Mouse (Mus musculus): ENCODE data around the gene Chst12. TPM values are rescaled to one million over a fixed set of nuclear protein-coding genes. Genes with fewer than 3 reads are reported as not detected.

The Chst12 gene
- polyA plus RNA-seq, 1 experiment from 2014 or later, result 19.1 TPM

GRCm38 (mm10) chr5:140571201-140571600, 65.9 kb downstream of the Chst12 start:
- Histone ChIP-seq H3K27me3 (replicated peaks; ENCODE audit: control insufficient read depth, insufficient read depth, low read length) (no peaks in the 10 kb centered on the region), H3K36me3 (ENCODE audit: control insufficient read depth, insufficient read depth, low read length) (no peaks in the 10 kb centered on the region), H3K27ac (ENCODE audit: low read depth, low read length) (no peak overlapping the region), H3K9me3 (ENCODE audit: control insufficient read depth, low read length) (no peaks in the 10 kb centered on the region), H3K4me3 (ENCODE audit: low read depth, low read length) (no peak overlapping the region), H3K9ac (ENCODE audit: low read depth, low read length) (no peak overlapping the region), H3K4me2 (no peak overlapping the region), H3K4me1 (replicated peaks; ENCODE audit: control insufficient read depth, insufficient read depth, low read length) (peaks cover 13% of the 10 kb centered on the region)
- WGBS, result 75% methylated on average over 4 of the region's 4 CpGs
- no peak for DNase-seq (ENCODE audit: low spot score)
- no peak for ATAC-seq (replicated peaks; ENCODE audit: low FRiP score)

DNA sequence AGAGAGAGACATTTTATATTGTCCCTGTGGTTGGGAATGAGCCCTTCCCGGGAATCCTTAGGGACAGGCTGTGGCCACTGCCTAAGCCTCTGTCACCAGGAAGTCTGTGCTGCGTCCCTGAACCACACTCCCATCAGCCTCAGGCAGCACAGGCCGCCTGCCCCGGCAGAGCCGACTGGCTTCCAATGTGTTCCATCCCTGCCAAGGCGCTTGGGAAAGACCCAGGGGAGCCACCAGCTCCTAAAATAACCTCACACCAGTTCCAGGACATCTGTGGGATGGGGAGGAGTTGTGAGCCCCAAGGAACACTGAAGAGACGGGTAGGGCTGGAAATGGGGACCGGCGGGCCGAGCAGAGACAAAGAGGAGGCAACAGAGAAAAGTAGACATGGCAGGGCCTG, 66.3 kb downstream of the Chst12 start:
- H3K4me3 ChIP-seq (ENCODE audit: low read depth, low read length), result no peak overlapping the region
- no peak for ATAC-seq (replicated peaks; ENCODE audit: low FRiP score)
- H3K4me2 ChIP-seq, result no peak overlapping the region
- peaks cover 10% of the 10 kb centered on the region for H3K4me1 ChIP-seq (replicated peaks; ENCODE audit: control insufficient read depth, insufficient read depth, low read length)
- H3K9ac ChIP-seq (ENCODE audit: low read depth, low read length), result no peak overlapping the region
- 72% methylated on average over 10 of the region's 10 CpGs for WGBS
- no peaks in the 10 kb centered on the region for H3K36me3 ChIP-seq (ENCODE audit: control insufficient read depth, insufficient read depth, low read length)
- H3K9me3 ChIP-seq (ENCODE audit: control insufficient read depth, low read length), result no peaks in the 10 kb centered on the region
- H3K27me3 ChIP-seq (replicated peaks; ENCODE audit: control insufficient read depth, insufficient read depth, low read length), result no peaks in the 10 kb centered on the region
- no peak overlapping the region for H3K27ac ChIP-seq (ENCODE audit: low read depth, low read length)
- no peak for DNase-seq (ENCODE audit: low spot score)

- Histone ChIP-seq H3K4me1 (replicated peaks; ENCODE audit: control insufficient read depth, insufficient read depth, low read length) (peaks cover 6% of the 10 kb centered on the region), H3K4me2 (no peak overlapping the region), H3K4me3 (ENCODE audit: low read depth, low read length) (no peak overlapping the region), H3K36me3 (ENCODE audit: control insufficient read depth, insufficient read depth, low read length) (no peaks in the 10 kb centered on the region), H3K9me3 (ENCODE audit: control insufficient read depth, low read length) (no peaks in the 10 kb centered on the region), H3K9ac (ENCODE audit: low read depth, low read length) (no peak overlapping the region), H3K27me3 (replicated peaks; ENCODE audit: control insufficient read depth, insufficient read depth, low read length) (no peaks in the 10 kb centered on the region), H3K27ac (ENCODE audit: low read depth, low read length) (no peak overlapping the region)
- WGBS, result 79% methylated on average over 6 of the region's 6 CpGs
- no peak for ATAC-seq (replicated peaks; ENCODE audit: low FRiP score)
- DNase-seq (ENCODE audit: low spot score), result no peak
Measured at GRCm38 (mm10) chr5:140572611-140573010, 67.3 kb downstream of the Chst12 start.

Other genes starting within 250 kb of the Chst12 start
- 43.0 and 43.4 TPM in 2 replicates for gene Mad1l1, start 184.0 kb upstream of the Chst12 start, polyA plus RNA-seq (2014; fragmentation: Nextera tagmentation; extraction: Ambion mirVana)
- 58.3 and 62.3 TPM in 2 replicates for gene Nudt1, start 183.9 kb upstream of the Chst12 start, polyA plus RNA-seq (2014; fragmentation: Nextera tagmentation; extraction: Ambion mirVana)
- 20.2 and 21.7 TPM in 2 replicates for gene Mrm2, start 173.7 kb upstream of the Chst12 start, polyA plus RNA-seq (2014; fragmentation: Nextera tagmentation; extraction: Ambion mirVana)
- gene Snx8, start 116.3 kb upstream of the Chst12 start, polyA plus RNA-seq (2014; fragmentation: Nextera tagmentation; extraction: Ambion mirVana), result 10.6 and 10.7 TPM in 2 replicates
- gene Eif3b, start 86.2 kb upstream of the Chst12 start, polyA plus RNA-seq (2014; fragmentation: Nextera tagmentation; extraction: Ambion mirVana), result 210 and 213 TPM in 2 replicates
- gene Gm4869, start 59.9 kb upstream of the Chst12 start, polyA plus RNA-seq (2014; fragmentation: Nextera tagmentation; extraction: Ambion mirVana), result not detected in 2 replicates
- 1.8 and 2.6 TPM in 2 replicates for gene Grifin, start 59.5 kb downstream of the Chst12 start, polyA plus RNA-seq (2014; fragmentation: Nextera tagmentation; extraction: Ambion mirVana)
- 10.6 and 11.0 TPM in 2 replicates for gene Lfng, start 101.8 kb downstream of the Chst12 start, polyA plus RNA-seq (2014; fragmentation: Nextera tagmentation; extraction: Ambion mirVana)
- 24.3 and 26.5 TPM in 2 replicates for gene Ttyh3, start 143.5 kb downstream of the Chst12 start, polyA plus RNA-seq (2014; fragmentation: Nextera tagmentation; extraction: Ambion mirVana)
- 13.2 and 14.4 TPM in 2 replicates for gene Iqce, start 196.8 kb downstream of the Chst12 start, polyA plus RNA-seq (2014; fragmentation: Nextera tagmentation; extraction: Ambion mirVana)
- 16.9 and 18.7 TPM in 2 replicates for gene Brat1, start 199.5 kb downstream of the Chst12 start, polyA plus RNA-seq (2014; fragmentation: Nextera tagmentation; extraction: Ambion mirVana)
- gene Amz1, start 218.6 kb downstream of the Chst12 start, polyA plus RNA-seq (2014; fragmentation: Nextera tagmentation; extraction: Ambion mirVana), result 1.2 and 2.0 TPM in 2 replicates

Measured in liver, embryonic 11.5 days (tissue).